Mouse (Mus musculus): ENCODE results near the gene Nacc2. TPM values are rescaled to one million over a fixed set of nuclear protein-coding genes. Genes with fewer than 3 reads are reported as not detected.

Gene Nacc2
- total and polyA plus RNA-seq, 2 experiments, result 6.0 to 22.2 TPM

DNA sequence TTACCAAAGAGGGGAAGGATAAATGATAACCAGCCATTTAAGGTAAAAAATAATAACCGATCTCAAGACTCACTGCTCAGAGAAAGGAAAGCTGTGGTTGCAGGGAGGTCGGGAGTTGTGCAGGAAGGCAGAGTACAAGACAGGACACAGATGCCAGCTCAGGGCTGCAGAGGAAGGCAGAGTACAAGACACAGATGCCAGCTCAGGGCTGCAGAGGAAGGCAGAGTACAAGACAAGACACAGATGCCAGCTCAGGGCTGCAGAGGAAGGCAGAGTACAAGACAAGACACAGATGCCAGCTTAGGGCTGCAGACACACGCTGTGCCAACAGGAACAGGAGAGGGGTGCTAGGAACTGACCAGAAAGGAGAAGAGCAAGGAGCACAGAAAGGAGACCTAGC, 42.2 kb downstream of the Nacc2 start:
- DNase-seq (ENCODE audit: extremely low read depth, low read depth, low spot score), result no peak
- Histone ChIP-seq H3K27ac (replicated peaks; ENCODE audit: insufficient read depth, low read depth, low read length) (no peak overlapping the region), H3K9ac (ENCODE audit: low read depth, low read length) (no peak overlapping the region), H3K79me2 (ENCODE audit: control insufficient read depth, insufficient read depth, low read length) (no peaks in the 10 kb centered on the region), H3K27me3 (ENCODE audit: control insufficient read depth, insufficient read depth, low read length) (no peaks in the 10 kb centered on the region), H3K4me1 (ENCODE audit: control insufficient read depth, insufficient read depth, low read length) (no peaks in the 10 kb centered on the region), H3K4me3 (ENCODE audit: insufficient read depth, low read depth, low read length) (no peak overlapping the region), H3K36me3 (ENCODE audit: control insufficient read depth, insufficient read depth, low read length) (no peaks in the 10 kb centered on the region; the same call in 1 of the 2 replicates)
- 92% methylated on average over 3 of the region's 3 CpGs for WGBS
- TF ChIP-seq POLR2A (IDR thresholded peaks at IDR 0.05; ENCODE audit: extremely low read depth, insufficient read depth, low read length) (no peak), CTCF (IDR thresholded peaks at IDR 0.05; ENCODE audit: low read depth, low read length) (no peak)

DNA sequence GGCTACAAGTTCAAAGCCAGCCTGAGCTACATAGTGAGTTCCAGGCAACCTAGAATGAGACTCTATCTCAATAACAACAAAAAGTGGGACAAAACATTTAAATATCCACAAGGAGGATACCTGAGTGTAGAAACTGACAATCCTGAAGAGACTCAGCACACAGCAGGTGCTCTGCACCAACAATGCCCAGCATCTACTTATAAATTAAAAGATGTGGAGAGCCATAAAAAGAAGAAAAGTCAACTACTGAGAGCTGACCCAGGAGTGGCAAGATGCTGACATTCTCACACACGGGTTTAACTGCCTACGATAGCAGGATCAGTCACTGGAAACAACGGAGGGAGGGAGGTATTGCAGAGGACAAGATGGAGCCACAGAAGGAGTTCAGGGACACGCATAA, 43.6 kb downstream of the Nacc2 start:
- no peak overlapping the region for H3K4me3 ChIP-seq (ENCODE audit: insufficient read depth, low read depth, low read length)
- H3K27me3 ChIP-seq (ENCODE audit: control insufficient read depth, insufficient read depth, low read length), result no peaks in the 10 kb centered on the region
- no peak for TF ChIP-seq POLR2A (IDR thresholded peaks at IDR 0.05; ENCODE audit: extremely low read depth, insufficient read depth, low read length)
- TF ChIP-seq CTCF (IDR thresholded peaks at IDR 0.05; ENCODE audit: low read depth, low read length), result no peak
- H3K27ac ChIP-seq (replicated peaks; ENCODE audit: insufficient read depth, low read depth, low read length), result no peak overlapping the region
- no peaks in the 10 kb centered on the region for H3K4me1 ChIP-seq (ENCODE audit: control insufficient read depth, insufficient read depth, low read length)
- DNase-seq (ENCODE audit: extremely low read depth, low read depth, low spot score), result no peak
- H3K36me3 ChIP-seq (ENCODE audit: control insufficient read depth, insufficient read depth, low read length), result peaks cover 1% of the 10 kb centered on the region; the same call in 1 of the 2 replicates
- H3K79me2 ChIP-seq (ENCODE audit: control insufficient read depth, insufficient read depth, low read length), result no peaks in the 10 kb centered on the region; the same call in 1 of the 2 replicates
- no peak overlapping the region for H3K9ac ChIP-seq (ENCODE audit: low read depth, low read length)
- WGBS, result 92% methylated on average over 4 of the region's 4 CpGs

DNA sequence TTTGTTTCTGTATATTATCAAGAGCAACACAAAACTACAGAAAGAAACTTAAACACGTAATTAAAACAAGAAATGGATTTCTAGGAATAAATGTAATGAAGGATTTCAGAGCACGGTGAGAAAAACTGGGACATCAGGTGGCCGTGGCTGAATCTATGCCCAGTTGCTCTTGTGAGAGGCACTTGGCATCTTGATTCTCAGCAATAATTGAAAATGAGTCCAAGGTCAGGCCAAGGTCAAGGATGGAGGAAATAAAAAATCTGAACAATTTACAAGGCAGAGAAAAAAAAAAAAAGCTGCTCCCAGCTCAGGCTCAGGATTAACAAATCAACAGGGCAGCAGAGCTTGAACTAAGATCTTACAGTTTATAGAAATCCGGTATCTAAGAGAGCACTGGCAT, 46.0 kb downstream of the Nacc2 start:
- no peaks in the 10 kb centered on the region for H3K27me3 ChIP-seq (ENCODE audit: control insufficient read depth, insufficient read depth, low read length)
- H3K27ac ChIP-seq (replicated peaks; ENCODE audit: insufficient read depth, low read depth, low read length), result no peak overlapping the region
- H3K4me1 ChIP-seq (ENCODE audit: control insufficient read depth, insufficient read depth, low read length), result no peaks in the 10 kb centered on the region
- TF ChIP-seq CTCF (IDR thresholded peaks at IDR 0.05; ENCODE audit: low read depth, low read length), result no peak
- TF ChIP-seq POLR2A (IDR thresholded peaks at IDR 0.05; ENCODE audit: extremely low read depth, insufficient read depth, low read length), result no peak
- H3K36me3 ChIP-seq (ENCODE audit: control insufficient read depth, insufficient read depth, low read length), result 0 out of 2 replicates have a peak, but pooled peaks cover 1% of the 10 kb centered on the region
- no peaks in the 10 kb centered on the region; the same call in 1 of the 2 replicates for H3K79me2 ChIP-seq (ENCODE audit: control insufficient read depth, insufficient read depth, low read length)
- WGBS, result 86% methylated on average over 4 of the region's 4 CpGs
- no peak overlapping the region for H3K4me3 ChIP-seq (ENCODE audit: insufficient read depth, low read depth, low read length)
- no peak overlapping the region for H3K9ac ChIP-seq (ENCODE audit: low read depth, low read length)
- DNase-seq (ENCODE audit: extremely low read depth, low read depth, low spot score), result no peak

DNA sequence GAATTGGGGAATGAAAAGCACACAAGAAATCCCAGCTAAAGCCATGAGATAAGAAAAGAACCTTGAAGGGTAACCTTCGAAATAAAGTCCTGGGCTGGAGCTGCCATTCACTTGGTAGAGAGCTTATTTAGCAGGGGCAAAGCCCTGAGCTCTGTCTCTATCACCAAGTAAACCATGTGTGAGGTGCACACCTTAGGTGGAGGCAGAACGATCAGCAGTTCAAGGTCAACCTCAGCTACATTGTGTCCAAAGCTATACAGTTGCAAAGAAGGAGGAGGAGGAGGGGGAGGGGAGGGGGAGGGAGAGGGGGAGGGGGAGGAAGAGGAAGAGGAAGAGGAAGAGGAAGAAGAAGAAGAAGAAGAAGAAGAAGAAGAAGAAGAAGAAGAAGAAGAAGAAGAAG, 46.9 kb downstream of the Nacc2 start:
- H3K79me2 ChIP-seq (ENCODE audit: control insufficient read depth, insufficient read depth, low read length), result no peaks in the 10 kb centered on the region; the same call in 1 of the 2 replicates

DNA sequence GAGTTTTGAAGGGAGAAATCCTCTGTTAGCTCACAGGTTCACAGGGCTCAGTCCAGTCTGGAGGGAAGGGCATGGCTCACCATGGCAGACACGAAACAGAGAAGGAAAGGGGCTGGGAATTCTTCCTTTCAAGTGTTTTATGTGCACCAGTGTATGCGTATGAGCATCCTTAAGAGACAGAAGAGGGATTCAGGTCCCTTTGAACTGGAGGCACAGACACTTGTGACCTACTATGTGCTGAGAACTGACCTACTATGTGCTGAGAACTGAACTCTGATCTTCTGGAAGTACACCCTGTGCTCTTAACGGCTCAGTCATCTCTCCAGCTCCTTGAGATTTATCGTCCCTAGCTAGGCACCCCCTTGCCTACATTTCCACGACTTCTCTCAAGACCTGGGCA, 48.5 kb downstream of the Nacc2 start:
- DNase-seq (ENCODE audit: extremely low read depth, low read depth, low spot score), result no peak
- 92% methylated on average over 5 of the region's 5 CpGs for WGBS
- H3K27me3 ChIP-seq (ENCODE audit: control insufficient read depth, insufficient read depth, low read length), result no peaks in the 10 kb centered on the region

More for the DNA sequence above, 46.9 kb downstream of the Nacc2 start:
- H3K9ac ChIP-seq (ENCODE audit: low read depth, low read length), result no peak overlapping the region
- no peaks in the 10 kb centered on the region for H3K4me1 ChIP-seq (ENCODE audit: control insufficient read depth, insufficient read depth, low read length)
- 0 out of 2 replicates have a peak, but pooled peaks cover 1% of the 10 kb centered on the region for H3K36me3 ChIP-seq (ENCODE audit: control insufficient read depth, insufficient read depth, low read length)
- no peak for DNase-seq (ENCODE audit: extremely low read depth, low read depth, low spot score)
- WGBS, result 35% methylated on average over 2 of the region's 2 CpGs
- TF ChIP-seq CTCF (IDR thresholded peaks at IDR 0.05; ENCODE audit: low read depth, low read length), result no peak
- TF ChIP-seq POLR2A (IDR thresholded peaks at IDR 0.05; ENCODE audit: extremely low read depth, insufficient read depth, low read length), result no peak
- H3K4me3 ChIP-seq (ENCODE audit: insufficient read depth, low read depth, low read length), result no peak overlapping the region
- no peak overlapping the region for H3K27ac ChIP-seq (replicated peaks; ENCODE audit: insufficient read depth, low read depth, low read length)
- no peaks in the 10 kb centered on the region for H3K27me3 ChIP-seq (ENCODE audit: control insufficient read depth, insufficient read depth, low read length)

DNA sequence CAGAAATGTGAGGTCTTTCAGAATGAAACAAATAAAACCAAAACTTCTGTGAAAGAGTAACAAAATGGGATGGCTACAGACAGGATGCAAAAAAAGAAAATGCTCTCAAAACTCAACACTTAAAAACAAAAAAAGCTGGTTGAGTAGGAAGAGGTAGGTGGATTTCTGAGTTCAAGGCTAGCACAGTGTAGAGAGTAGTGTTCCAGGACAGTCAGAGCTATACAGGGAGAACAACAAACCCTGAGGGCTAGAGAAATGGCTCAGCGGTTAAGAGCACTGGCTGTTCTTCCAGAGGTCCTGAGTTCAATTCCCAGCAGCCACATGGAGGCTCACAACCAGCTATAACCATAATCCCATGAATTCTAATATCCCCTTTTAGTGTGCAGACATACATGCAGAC, 54.4 kb downstream of the Nacc2 start:
- Histone ChIP-seq H3K4me1 (ENCODE audit: control insufficient read depth, insufficient read depth, low read length) (no peaks in the 10 kb centered on the region), H3K27me3 (ENCODE audit: control insufficient read depth, insufficient read depth, low read length) (no peaks in the 10 kb centered on the region), H3K9ac (ENCODE audit: low read depth, low read length) (no peak overlapping the region), H3K4me3 (ENCODE audit: insufficient read depth, low read depth, low read length) (no peak overlapping the region), H3K79me2 (ENCODE audit: control insufficient read depth, insufficient read depth, low read length) (no peaks in the 10 kb centered on the region), H3K27ac (replicated peaks; ENCODE audit: insufficient read depth, low read depth, low read length) (no peak overlapping the region), H3K36me3 (ENCODE audit: control insufficient read depth, insufficient read depth, low read length) (no peaks in the 10 kb centered on the region; the same call in 1 of the 2 replicates)
- TF ChIP-seq POLR2A (IDR thresholded peaks at IDR 0.05; ENCODE audit: extremely low read depth, insufficient read depth, low read length), result no peak
- no peak for TF ChIP-seq CTCF (IDR thresholded peaks at IDR 0.05; ENCODE audit: low read depth, low read length)
- DNase-seq (ENCODE audit: extremely low read depth, low read depth, low spot score), result no peak
- WGBS, result 89% methylated on average over 1 of the region's 1 CpGs

More for the DNA sequence above, 48.5 kb downstream of the Nacc2 start:
- H3K79me2 ChIP-seq (ENCODE audit: control insufficient read depth, insufficient read depth, low read length), result no peaks in the 10 kb centered on the region; the same call in 1 of the 2 replicates
- no peaks in the 10 kb centered on the region for H3K4me1 ChIP-seq (ENCODE audit: control insufficient read depth, insufficient read depth, low read length)
- H3K36me3 ChIP-seq (ENCODE audit: control insufficient read depth, insufficient read depth, low read length), result peaks cover 1% of the 10 kb centered on the region; the same call in 1 of the 2 replicates
- H3K4me3 ChIP-seq (ENCODE audit: insufficient read depth, low read depth, low read length), result no peak overlapping the region
- H3K27ac ChIP-seq (replicated peaks; ENCODE audit: insufficient read depth, low read depth, low read length), result no peak overlapping the region
- no peak for TF ChIP-seq POLR2A (IDR thresholded peaks at IDR 0.05; ENCODE audit: extremely low read depth, insufficient read depth, low read length)
- no peak for TF ChIP-seq CTCF (IDR thresholded peaks at IDR 0.05; ENCODE audit: low read depth, low read length)
- no peak overlapping the region for H3K9ac ChIP-seq (ENCODE audit: low read depth, low read length)
